Mouse (Mus musculus): ENCODE measurements at regions not wholly inside any gene's neighbourhood (a gene's known extent, or its start where the extent isn't known, plus 50 kb on each side); places are given as distances from the start of the nearest gene placed in this dataset.

DNA sequence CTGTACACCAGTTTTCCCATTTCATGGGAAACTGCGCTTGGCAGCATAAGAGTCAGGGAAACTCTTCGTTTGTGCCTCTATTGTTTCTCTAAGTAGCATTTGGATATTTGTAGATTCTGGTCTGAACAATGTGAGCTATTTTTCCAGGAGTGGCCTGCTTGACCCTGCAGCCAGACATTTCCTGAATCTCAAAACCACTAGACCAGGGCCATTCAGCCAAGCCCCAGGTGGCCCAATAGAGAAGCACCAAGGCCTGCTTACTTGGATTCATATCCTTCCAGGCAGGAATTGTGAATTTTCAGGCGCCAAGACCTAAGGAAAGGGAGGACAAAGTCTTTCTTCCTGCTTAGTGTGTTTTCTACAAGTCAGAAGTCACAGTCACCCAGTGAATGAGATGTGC, 85.9 kb upstream of the Hs3st1 start:
- no peak for DNase-seq

DNA sequence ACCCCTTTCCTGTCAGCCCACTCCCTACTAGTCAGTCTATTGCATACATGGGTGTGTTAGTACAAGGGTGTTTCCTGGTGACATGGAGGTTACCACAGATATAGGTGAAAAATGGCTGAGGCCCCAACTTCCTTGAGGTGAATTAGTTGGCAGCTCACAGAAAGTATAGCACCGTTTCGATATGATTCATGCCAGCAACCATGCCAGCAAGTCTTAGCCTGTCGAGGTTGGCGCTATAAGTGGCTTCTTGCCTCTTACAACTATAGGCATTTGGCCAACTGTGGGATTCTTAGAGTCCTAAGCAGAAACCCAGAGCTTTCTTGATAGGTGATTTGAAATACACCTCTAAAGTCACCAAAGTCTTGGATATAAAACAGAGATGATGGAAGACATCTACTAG, 85.3 kb upstream of the Hs3st1 start:
- DNase-seq: no peak

DNA sequence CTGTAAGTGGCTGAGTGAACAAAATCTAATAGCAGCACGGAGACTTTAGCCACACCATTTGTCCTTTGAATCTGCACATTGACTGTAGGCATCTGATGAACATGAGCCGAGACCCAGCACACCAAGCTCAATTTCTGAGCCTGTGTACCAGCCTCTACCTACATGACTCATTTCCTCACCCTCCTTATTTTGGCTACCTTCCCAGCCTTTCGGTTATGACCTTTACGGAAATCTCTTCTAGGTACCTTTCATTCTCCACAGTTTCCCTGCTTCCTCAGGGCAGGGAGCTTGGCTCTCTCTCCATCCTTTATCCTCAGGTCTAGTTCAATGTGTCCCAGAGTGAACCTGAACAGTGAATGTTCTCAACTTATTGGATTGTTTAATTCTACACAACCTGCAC, 77.3 kb upstream of the Hs3st1 start:
- no peak for DNase-seq

DNA sequence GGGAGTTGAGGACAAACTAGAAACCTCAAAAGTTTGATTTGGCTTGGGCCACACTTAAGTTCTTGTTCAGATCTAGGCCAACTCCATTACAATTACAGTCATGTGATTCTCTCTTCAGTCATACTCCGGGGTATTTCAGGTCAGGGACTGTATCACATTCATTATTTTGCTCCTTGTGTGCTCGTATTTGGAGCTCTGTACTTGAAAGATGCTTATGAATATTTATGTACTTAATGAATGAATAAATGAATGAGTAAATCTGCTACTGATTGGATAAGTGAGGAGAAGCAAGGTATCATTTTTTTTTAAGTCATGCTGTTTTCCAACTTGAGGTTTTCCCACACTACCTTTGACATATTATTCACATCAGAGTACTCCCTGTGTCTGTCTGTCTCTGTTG, 69.4 kb upstream of the Hs3st1 start:
- no peak for DNase-seq

DNA sequence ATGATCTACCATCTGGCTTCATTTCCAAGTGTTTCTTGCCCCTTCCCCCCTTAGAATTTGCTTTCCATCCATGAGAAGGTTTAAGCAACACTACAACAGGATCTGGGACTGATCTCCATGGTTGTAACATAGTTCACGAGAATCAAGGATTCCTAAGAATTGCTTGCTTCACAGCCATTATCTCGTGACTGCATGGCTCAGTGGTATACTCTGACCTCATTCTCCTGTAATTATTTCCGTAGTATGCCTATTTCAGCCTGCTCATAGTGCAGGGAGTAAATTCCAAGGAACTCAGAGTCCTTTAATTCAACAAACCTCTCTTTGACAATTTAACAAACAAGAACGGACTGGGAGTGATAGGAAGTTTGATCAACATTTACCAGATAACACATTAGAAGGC, 51.4 kb upstream of the Hs3st1 start:
- no peak for DNase-seq

Data from layer of hippocampus, postnatal 36 days (tissue).